Mouse (Mus musculus) E14TG2a.4 (cell line): ENCODE measurements around the gene Gm49378.

Experiments used
- CTCF ChIP-seq: conservative IDR thresholded peaks from 2 replicates; pipeline ENCODE4 v1.5.1; 2014; ENCODE audit warnings: low read length
- NANOG ChIP-seq: IDR thresholded peaks from 2 replicates; pipeline ENCODE4 v1.6.1; 2014; ENCODE audit warnings: borderline replicate concordance, low read length, mixed read lengths

DNA sequence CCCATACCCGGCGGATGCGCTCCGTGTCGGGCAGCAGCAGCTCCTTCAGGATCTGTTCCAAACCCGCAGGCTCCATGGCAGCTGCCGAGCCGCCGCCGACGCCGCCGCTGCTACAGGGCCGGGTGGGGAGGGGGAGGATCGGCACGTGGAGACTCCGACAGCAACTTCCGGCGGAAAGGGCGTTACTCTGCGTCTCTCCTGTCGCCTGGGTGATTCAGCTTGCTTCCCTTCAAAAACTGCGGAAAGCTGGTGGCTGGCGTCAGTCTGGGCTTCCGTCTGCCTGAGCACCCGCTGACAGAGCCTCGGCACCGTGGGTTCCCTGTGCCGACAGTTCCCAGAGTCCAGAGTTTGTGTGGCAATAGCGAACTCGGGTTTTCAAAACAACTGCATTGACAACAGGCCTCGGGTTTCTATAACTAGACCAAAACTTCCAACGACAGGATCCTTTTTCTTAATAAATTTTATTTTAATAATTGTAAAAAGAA is 2.1 kb downstream of the Gm49378 start, which contains the start of gene Ipo4:
- TF ChIP-seq CTCF (no peak), NANOG (no peak)
